Mouse (Mus musculus) heart, embryonic 12.5 days (tissue): ENCODE measurements around the gene Gpatch2l. TPM values are rescaled to one million over a fixed set of nuclear protein-coding genes. Genes with fewer than 3 reads are reported as not detected.

Experiments used
- ATAC-seq: fragments of 200-750 bp; cut with Nextera tagmentation; 2 replicates; pipeline ENCODE4 v1.8.0; 2017; ENCODE audit warnings: moderate TSS enrichment, moderate library complexity; ENCODE audit not compliant: insufficient number of reproducible peaks, low FRiP score
- H3K27ac ChIP-seq: fragments of 300-500 bp; sonication (generic); 2 replicates; pipeline ENCODE4 v1.5.1; 2016; ENCODE audit warnings: mild to moderate bottlenecking, moderate library complexity; ENCODE audit not compliant: poor library complexity, severe bottlenecking
- H3K27me3 ChIP-seq: fragments of 300-500 bp; sonication (generic); replicated peaks from 2 replicates; pipeline ENCODE4 v1.6.1; 2016; ENCODE audit warnings: mild to moderate bottlenecking, moderate library complexity
- H3K36me3 ChIP-seq: fragments of 300-500 bp; sonication (generic); 2 replicates; pipeline ENCODE4 v1.6.1; 2016; ENCODE audit warnings: mild to moderate bottlenecking, moderate library complexity
- H3K4me1 ChIP-seq: fragments of 300-500 bp; sonication (generic); replicated peaks from 2 replicates; pipeline ENCODE4 v1.6.1; 2016; ENCODE audit warnings: mild to moderate bottlenecking
- H3K4me2 ChIP-seq: fragments of 300-500 bp; sonication (generic); 2 replicates; pipeline ENCODE4 v1.6.1; 2016; ENCODE audit warnings: mild to moderate bottlenecking, moderate library complexity
- H3K4me3 ChIP-seq: fragments of 300-500 bp; sonication (generic); 2 replicates; pipeline ENCODE4 v1.5.1; 2016; ENCODE audit warnings: mild to moderate bottlenecking
- H3K9ac ChIP-seq: fragments of 300-500 bp; sonication (generic); 2 replicates; pipeline ENCODE4 v1.6.1; 2016; ENCODE audit warnings: mild to moderate bottlenecking, moderate library complexity
- H3K9me3 ChIP-seq: fragments of 300-500 bp; sonication (generic); replicated peaks from 2 replicates; pipeline ENCODE4 v1.6.1; 2016; ENCODE audit warnings: mild to moderate bottlenecking, moderate library complexity
- WGBS: fragments of 180-500 bp; shearing (Covaris S2); methylation state at CpG from one replicate; pipeline ENCODE4 v1.1.7; 2016; 5-methylcytosine and 5-hydroxymethylcytosine counted together
- polyA plus RNA-seq: library from polyadenylated mRNA; unstranded; fragments of >200 nt; fragmentation: Nextera tagmentation; extraction: Ambion mirVana; gene quantifications from 2 replicates; pipeline ENCODE4 v1.2.1, GENCODE M21; 2016

The Gpatch2l gene
- polyA plus RNA-seq, 1 experiment from 2014 or later = 14.8 TPM

GRCm38 (mm10) chr12:86221074-86221703 lies 20.5 kb upstream of the Gpatch2l start:
- Histone ChIP-seq H3K4me3 (peak overlapping the region; percentile 43), H3K27me3 (peaks cover 22% of the 10 kb centered on the region), H3K4me2 (peak overlapping the region; percentile 84), H3K4me1 (peaks cover 23% of the 10 kb centered on the region), H3K9ac (peak overlapping the region; percentile 65; the same call in 1 of the 2 replicates), H3K27ac (no peak overlapping the region), H3K36me3 (no peaks in the 10 kb centered on the region), H3K9me3 (0 out of 2 replicates have a peak, but pooled peaks cover 4% of the 10 kb centered on the region)
- 40% methylated on average over 16 of the region's 16 CpGs for WGBS
- ATAC-seq = peak; percentile 36; the same call in 1 of the 2 replicates

- Histone ChIP-seq H3K9ac (no peak overlapping the region), H3K4me3 (no peak overlapping the region), H3K4me1 (no peaks in the 10 kb centered on the region), H3K27ac (no peak overlapping the region), H3K27me3 (peaks cover 3% of the 10 kb centered on the region; the same call in 1 of the 2 replicates), H3K36me3 (no peaks in the 10 kb centered on the region), H3K9me3 (no peaks in the 10 kb centered on the region), H3K4me2 (no peak overlapping the region)
- ATAC-seq = no peak
- WGBS = 66% methylated on average over 4 of the region's 4 CpGs
Observed at GRCm38 (mm10) chr12:86234295-86234694, 7.4 kb upstream of the Gpatch2l start.

GRCm38 (mm10) chr12:86238736-86239135 lies 2.9 kb upstream of the Gpatch2l start:
- 62% methylated on average over 2 of the region's 2 CpGs for WGBS
- Histone ChIP-seq H3K4me1 (peaks cover 7% of the 10 kb centered on the region), H3K27ac (no peak overlapping the region), H3K4me3 (no peak overlapping the region), H3K27me3 (no peaks in the 10 kb centered on the region), H3K9ac (no peak overlapping the region), H3K36me3 (peaks cover 1% of the 10 kb centered on the region), H3K9me3 (no peaks in the 10 kb centered on the region), H3K4me2 (no peak overlapping the region)
- no peak for ATAC-seq

GRCm38 (mm10) chr12:86242563-86242962 lies 905 bp downstream of the Gpatch2l start:
- H3K27me3 ChIP-seq = no peaks in the 10 kb centered on the region
- 10% methylated on average over 7 of the region's 7 CpGs for WGBS
- H3K36me3 ChIP-seq = peaks cover 24% of the 10 kb centered on the region
- peak overlapping the region; percentile 100 for H3K4me3 ChIP-seq
- H3K4me2 ChIP-seq = peak overlapping the region; percentile 99
- H3K27ac ChIP-seq = peak overlapping the region; percentile 93; the same call in 1 of the 2 replicates
- no peaks in the 10 kb centered on the region for H3K9me3 ChIP-seq
- H3K4me1 ChIP-seq = peaks cover 30% of the 10 kb centered on the region
- H3K9ac ChIP-seq = peak overlapping the region; percentile 98
- no peak for ATAC-seq

GRCm38 (mm10) chr12:86243936-86244335 lies 2.3 kb downstream of the Gpatch2l start:
- no peak overlapping the region for H3K4me2 ChIP-seq
- peaks cover 24% of the 10 kb centered on the region for H3K36me3 ChIP-seq
- no peaks in the 10 kb centered on the region for H3K9me3 ChIP-seq
- no peak overlapping the region for H3K4me3 ChIP-seq
- H3K4me1 ChIP-seq = peaks cover 37% of the 10 kb centered on the region
- H3K9ac ChIP-seq = no peak overlapping the region
- no peaks in the 10 kb centered on the region for H3K27me3 ChIP-seq
- no peak for ATAC-seq
- WGBS = 92% methylated on average over 17 of the region's 17 CpGs
- H3K27ac ChIP-seq = no peak overlapping the region

- Histone ChIP-seq H3K27me3 (no peaks in the 10 kb centered on the region), H3K9me3 (no peaks in the 10 kb centered on the region), H3K27ac (no peak overlapping the region), H3K36me3 (peaks cover 9% of the 10 kb centered on the region), H3K4me1 (peaks cover 31% of the 10 kb centered on the region), H3K4me2 (no peak overlapping the region), H3K4me3 (no peak overlapping the region), H3K9ac (no peak overlapping the region)
- 72% methylated on average over 4 of the region's 4 CpGs for WGBS
- no peak for ATAC-seq
Observed at GRCm38 (mm10) chr12:86250183-86250582, 8.5 kb downstream of the Gpatch2l start.

GRCm38 (mm10) chr12:86254910-86255309 lies 13.3 kb downstream of the Gpatch2l start:
- Histone ChIP-seq H3K4me1 (peaks cover 28% of the 10 kb centered on the region), H3K27me3 (no peaks in the 10 kb centered on the region), H3K36me3 (peaks cover 15% of the 10 kb centered on the region), H3K4me3 (no peak overlapping the region), H3K4me2 (no peak overlapping the region), H3K27ac (no peak overlapping the region), H3K9me3 (no peaks in the 10 kb centered on the region), H3K9ac (no peak overlapping the region)
- no peak for ATAC-seq
- 87% methylated on average over 7 of the region's 7 CpGs for WGBS

GRCm38 (mm10) chr12:86271626-86272025 lies 30.0 kb downstream of the Gpatch2l start:
- no peak overlapping the region for H3K4me2 ChIP-seq
- H3K9me3 ChIP-seq = no peaks in the 10 kb centered on the region
- no peaks in the 10 kb centered on the region for H3K27me3 ChIP-seq
- H3K27ac ChIP-seq = no peak overlapping the region
- no peak overlapping the region for H3K9ac ChIP-seq
- H3K36me3 ChIP-seq = peaks cover 68% of the 10 kb centered on the region
- 65% methylated on average over 9 of the region's 9 CpGs for WGBS
- no peak for ATAC-seq
- peaks cover 6% of the 10 kb centered on the region for H3K4me1 ChIP-seq
- no peak overlapping the region for H3K4me3 ChIP-seq

- 0 out of 2 replicates have a peak, but pooled peaks cover 2% of the 10 kb centered on the region for H3K9me3 ChIP-seq
- H3K4me2 ChIP-seq = no peak overlapping the region
- no peak overlapping the region for H3K27ac ChIP-seq
- WGBS = 76% methylated on average over 2 of the region's 2 CpGs
- H3K36me3 ChIP-seq = peaks cover 48% of the 10 kb centered on the region
- H3K27me3 ChIP-seq = no peaks in the 10 kb centered on the region
- ATAC-seq = no peak
- H3K4me3 ChIP-seq = no peak overlapping the region
- H3K4me1 ChIP-seq = peaks cover 16% of the 10 kb centered on the region
- H3K9ac ChIP-seq = no peak overlapping the region
Observed at GRCm38 (mm10) chr12:86274246-86274645, 32.6 kb downstream of the Gpatch2l start.

- Histone ChIP-seq H3K9ac (no peak overlapping the region), H3K4me3 (no peak overlapping the region), H3K27ac (no peak overlapping the region), H3K4me1 (peaks cover 16% of the 10 kb centered on the region), H3K27me3 (no peaks in the 10 kb centered on the region), H3K36me3 (peaks cover 39% of the 10 kb centered on the region), H3K4me2 (no peak overlapping the region), H3K9me3 (0 out of 2 replicates have a peak, but pooled peaks cover 2% of the 10 kb centered on the region)
- no peak for ATAC-seq
- WGBS = 90% methylated on average over 3 of the region's 3 CpGs
Observed at GRCm38 (mm10) chr12:86275731-86276130, 34.1 kb downstream of the Gpatch2l start.

- no peak overlapping the region for H3K4me3 ChIP-seq
- H3K36me3 ChIP-seq = peaks cover 37% of the 10 kb centered on the region
- H3K4me2 ChIP-seq = no peak overlapping the region
- peaks cover 16% of the 10 kb centered on the region for H3K4me1 ChIP-seq
- no peak overlapping the region for H3K9ac ChIP-seq
- H3K27ac ChIP-seq = no peak overlapping the region
- H3K27me3 ChIP-seq = no peaks in the 10 kb centered on the region
- WGBS = 32% methylated on average over 2 of the region's 2 CpGs
- ATAC-seq = no peak
- 0 out of 2 replicates have a peak, but pooled peaks cover 2% of the 10 kb centered on the region for H3K9me3 ChIP-seq
Observed at GRCm38 (mm10) chr12:86276463-86276862, 34.8 kb downstream of the Gpatch2l start.
